Mouse (Mus musculus): ENCODE results near the gene Pkd1l2. TPM values are rescaled to one million over a fixed set of nuclear protein-coding genes. Genes with fewer than 3 reads are reported as not detected.

Pkd1l2 gene
- polyA plus RNA-seq, 2 experiments: not detected

- TF ChIP-seq EP300 (IDR thresholded peaks at IDR 0.05; ENCODE audit: low read depth) (no peak), CTCF (IDR thresholded peaks at IDR 0.05; ENCODE audit: low read depth) (no peak)
- 80% methylated on average over 10 of the region's 10 CpGs for WGBS (ENCODE audit: insufficient replicate concordance)
Measured at GRCm38 (mm10) chr8:117028686-117029085, 53.6 kb downstream of the Pkd1l2 start.

DNA sequence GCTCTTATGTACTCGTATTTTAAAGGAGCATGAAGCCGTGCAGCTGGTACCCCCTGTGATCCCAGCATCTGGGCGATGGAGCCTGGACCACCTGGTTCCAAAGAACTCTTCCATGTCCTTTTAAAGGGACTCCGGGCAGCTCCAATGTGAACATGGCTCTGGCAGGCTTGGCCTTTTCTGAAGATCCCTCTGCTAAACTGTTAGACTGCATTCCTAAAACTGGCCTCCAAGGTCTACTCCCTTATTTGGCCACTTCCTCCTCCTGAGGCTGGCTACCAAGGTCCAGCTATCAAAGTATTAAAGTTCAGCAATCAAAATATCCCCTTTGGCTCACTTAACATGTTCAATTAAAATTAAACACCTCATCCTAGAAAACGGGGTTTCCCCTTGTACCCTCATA is 54.6 kb downstream of the Pkd1l2 start:
- TF ChIP-seq CTCF (IDR thresholded peaks at IDR 0.05; ENCODE audit: low read depth): no peak
- no peak for TF ChIP-seq EP300 (IDR thresholded peaks at IDR 0.05; ENCODE audit: low read depth)
- no peak overlapping the region for H3K4me2 ChIP-seq (ENCODE audit: low read depth)
- ATAC-seq (ENCODE audit: insufficient read depth) (no peak), DNase-seq (ENCODE audit: low read depth in 3 of 3, low spot score in 3 of 3) (no peak)
- no peak overlapping the region for H3K4me3 ChIP-seq (ENCODE audit: insufficient read depth in 1 of 2, low read depth in 2 of 2, low read length in 2 of 2)
- H3K9me3 ChIP-seq (ENCODE audit: control insufficient read depth, low read length): no peaks in the 10 kb centered on the region
- WGBS (ENCODE audit: insufficient replicate concordance): 61% methylated on average over 5 of the region's 5 CpGs
- no peak overlapping the region for H3K9ac ChIP-seq (replicated peaks)
- H3K27me3 ChIP-seq (ENCODE audit: control insufficient read depth, insufficient read depth, low read length): no peaks in the 10 kb centered on the region
- no peak overlapping the region for H3K27ac ChIP-seq
- no peaks in the 10 kb centered on the region for H3K36me3 ChIP-seq (replicated peaks; ENCODE audit: control insufficient read depth, insufficient read depth, low read depth)
- H3K4me1 ChIP-seq (replicated peaks; ENCODE audit: control insufficient read depth in 2 of 2, insufficient read depth in 2 of 2, low read length in 1 of 2): peaks cover 0 to 1% of the 10 kb centered on the region in 2 experiments; a peak in 2 of 4 replicates

More at GRCm38 (mm10) chr8:117028686-117029085, 53.6 kb downstream of the Pkd1l2 start:
- DNase-seq (ENCODE audit: low read depth in 3 of 3, low spot score in 3 of 3): no peak
- no peak for ATAC-seq (ENCODE audit: insufficient read depth)
- Histone ChIP-seq H3K9me3 (ENCODE audit: control insufficient read depth, low read length) (no peaks in the 10 kb centered on the region), H3K36me3 (replicated peaks; ENCODE audit: control insufficient read depth, insufficient read depth, low read depth) (no peaks in the 10 kb centered on the region), H3K4me3 (ENCODE audit: insufficient read depth in 1 of 2, low read depth in 2 of 2, low read length in 2 of 2) (no peak overlapping the region), H3K27me3 (ENCODE audit: control insufficient read depth, insufficient read depth, low read length) (no peaks in the 10 kb centered on the region), H3K4me1 (replicated peaks; ENCODE audit: control insufficient read depth in 2 of 2, insufficient read depth in 2 of 2, low read length in 1 of 2) (peaks cover 0 to 2% of the 10 kb centered on the region in 2 experiments; a peak in 2 of 4 replicates), H3K27ac (no peak overlapping the region), H3K4me2 (ENCODE audit: low read depth) (no peak overlapping the region), H3K9ac (replicated peaks) (no peak overlapping the region)

DNA sequence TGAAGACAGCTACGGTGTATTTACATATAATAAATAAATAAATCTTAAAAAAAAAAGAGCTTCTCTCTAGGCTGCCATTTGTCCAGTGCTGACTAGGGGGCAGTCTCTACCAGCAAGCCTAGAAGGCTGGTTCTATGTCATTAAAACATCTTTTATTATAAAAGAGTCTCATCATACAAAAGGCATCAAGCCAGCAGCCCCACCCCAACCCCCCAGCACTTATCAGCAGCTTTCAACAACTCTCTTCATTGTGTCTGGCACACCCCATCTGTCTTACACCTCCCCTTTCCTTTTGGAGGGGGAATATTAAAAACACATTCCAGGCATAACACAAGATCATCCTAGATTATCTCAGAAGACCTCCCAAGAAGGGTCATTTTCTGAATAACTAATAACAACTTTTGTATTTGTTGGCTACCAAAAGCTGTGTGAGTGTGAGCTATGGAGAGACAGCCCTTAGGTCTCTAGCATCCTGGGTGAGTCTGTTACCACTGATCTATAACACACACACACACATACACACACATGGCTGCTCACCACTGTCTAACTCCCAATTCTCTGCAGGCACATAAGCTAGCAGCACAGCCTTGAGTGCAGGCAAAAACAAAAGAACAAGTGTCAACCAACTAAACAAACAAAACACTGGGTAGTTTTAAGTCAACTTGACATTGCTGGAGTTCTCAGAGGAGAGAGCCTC is 59.8 kb downstream of the Pkd1l2 start:
- Histone ChIP-seq H3K9me3 (ENCODE audit: control insufficient read depth, low read length) (no peaks in the 10 kb centered on the region), H3K36me3 (replicated peaks; ENCODE audit: control insufficient read depth, insufficient read depth, low read depth) (no peaks in the 10 kb centered on the region), H3K9ac (replicated peaks) (no peak overlapping the region), H3K4me2 (ENCODE audit: low read depth) (no peak overlapping the region), H3K4me1 (replicated peaks; ENCODE audit: control insufficient read depth in 2 of 2, insufficient read depth in 2 of 2, low read length in 1 of 2) (no peaks in the 10 kb centered on the region), H3K4me3 (ENCODE audit: insufficient read depth in 1 of 2, low read depth in 2 of 2, low read length in 2 of 2) (no peak overlapping the region), H3K27ac (no peak overlapping the region), H3K27me3 (ENCODE audit: control insufficient read depth, insufficient read depth, low read length) (no peaks in the 10 kb centered on the region)
- ATAC-seq (ENCODE audit: insufficient read depth) (no peak), DNase-seq (ENCODE audit: low read depth in 3 of 3, low spot score in 3 of 3) (no peak)
- WGBS (ENCODE audit: insufficient replicate concordance): 58% methylated on average over 1 of the region's 1 CpGs
- TF ChIP-seq EP300 (IDR thresholded peaks at IDR 0.05; ENCODE audit: low read depth) (no peak), CTCF (IDR thresholded peaks at IDR 0.05; ENCODE audit: low read depth) (no peak)

DNA sequence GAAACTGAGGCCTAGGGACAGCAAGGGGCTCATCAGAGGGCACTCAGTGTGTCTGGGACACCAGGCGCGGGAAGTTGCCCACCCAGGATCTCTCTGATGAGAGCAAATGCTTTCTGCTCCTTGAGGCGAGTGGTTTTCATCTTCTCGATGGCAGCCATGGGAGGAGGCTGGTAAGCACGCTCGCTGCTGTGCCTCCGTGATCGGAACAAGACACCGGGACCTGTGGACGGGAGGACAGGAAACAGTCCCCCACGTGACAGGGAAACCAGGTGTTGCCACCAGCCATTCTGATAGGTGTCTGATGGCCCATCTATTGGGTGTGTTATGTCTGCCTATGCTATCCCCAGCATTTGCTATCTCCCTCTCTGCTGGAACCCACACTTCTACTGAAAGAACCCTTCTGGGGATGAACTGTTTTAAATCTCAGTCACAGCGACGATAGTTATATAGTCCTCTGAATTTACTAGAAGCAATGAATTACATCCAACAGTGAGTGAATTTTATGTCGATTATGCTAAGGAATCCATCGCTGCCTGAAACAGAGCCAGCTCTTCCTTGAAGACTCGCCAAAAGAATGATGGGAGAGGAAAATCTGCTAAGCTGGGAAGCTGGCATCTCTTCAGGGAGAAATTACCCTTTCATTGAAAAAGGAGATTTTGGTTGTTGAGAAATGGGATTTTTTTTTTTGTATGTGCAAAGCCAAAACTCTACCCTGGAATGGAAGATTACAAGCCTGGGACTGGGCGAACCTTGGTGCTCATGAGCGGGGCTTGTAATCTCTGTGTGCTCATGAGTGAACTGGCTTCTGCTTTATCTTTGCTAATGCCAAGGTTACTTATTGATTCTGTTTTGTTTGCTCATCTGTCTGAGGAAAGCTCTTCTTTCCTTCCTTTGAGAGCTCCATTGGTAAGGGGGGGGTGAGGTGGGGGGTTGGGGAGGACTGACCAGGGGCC is 62.6 kb downstream of the Pkd1l2 start:
- no peak overlapping the region for H3K9ac ChIP-seq (replicated peaks)
- DNase-seq (ENCODE audit: low read depth in 3 of 3, low spot score in 3 of 3): no peak
- WGBS (ENCODE audit: insufficient replicate concordance): 66% methylated on average over 18 of the region's 18 CpGs

GRCm38 (mm10) chr8:117017896-117018295 is 64.4 kb downstream of the Pkd1l2 start:
- Histone ChIP-seq H3K4me3 (ENCODE audit: insufficient read depth in 1 of 2, low read depth in 2 of 2, low read length in 2 of 2) (no peak overlapping the region), H3K27ac (no peak overlapping the region), H3K4me1 (replicated peaks; ENCODE audit: control insufficient read depth in 2 of 2, insufficient read depth in 2 of 2, low read length in 1 of 2) (no peaks in the 10 kb centered on the region), H3K9ac (replicated peaks) (no peak overlapping the region), H3K4me2 (ENCODE audit: low read depth) (no peak overlapping the region), H3K36me3 (replicated peaks; ENCODE audit: control insufficient read depth, insufficient read depth, low read depth) (no peaks in the 10 kb centered on the region), H3K9me3 (ENCODE audit: control insufficient read depth, low read length) (no peaks in the 10 kb centered on the region), H3K27me3 (ENCODE audit: control insufficient read depth, insufficient read depth, low read length) (no peaks in the 10 kb centered on the region)
- no peak for TF ChIP-seq EP300 (IDR thresholded peaks at IDR 0.05; ENCODE audit: low read depth)
- TF ChIP-seq CTCF (IDR thresholded peaks at IDR 0.05; ENCODE audit: low read depth): no peak
- ATAC-seq (ENCODE audit: insufficient read depth): no peak
- no peak for DNase-seq (ENCODE audit: low read depth in 3 of 3, low spot score in 3 of 3)
- 73% methylated on average over 4 of the region's 4 CpGs for WGBS (ENCODE audit: insufficient replicate concordance)

More for the DNA sequence above, 62.6 kb downstream of the Pkd1l2 start:
- no peaks in the 10 kb centered on the region for H3K36me3 ChIP-seq (replicated peaks; ENCODE audit: control insufficient read depth, insufficient read depth, low read depth)
- H3K9me3 ChIP-seq (ENCODE audit: control insufficient read depth, low read length): no peaks in the 10 kb centered on the region
- no peak for TF ChIP-seq EP300 (IDR thresholded peaks at IDR 0.05; ENCODE audit: low read depth)
- no peak for TF ChIP-seq CTCF (IDR thresholded peaks at IDR 0.05; ENCODE audit: low read depth)
- no peak overlapping the region for H3K27ac ChIP-seq
- no peak for ATAC-seq (ENCODE audit: insufficient read depth)
- no peaks in the 10 kb centered on the region for H3K4me1 ChIP-seq (replicated peaks; ENCODE audit: control insufficient read depth in 2 of 2, insufficient read depth in 2 of 2, low read length in 1 of 2)
- no peak overlapping the region for H3K4me2 ChIP-seq (ENCODE audit: low read depth)
- no peak overlapping the region for H3K4me3 ChIP-seq (ENCODE audit: insufficient read depth in 1 of 2, low read depth in 2 of 2, low read length in 2 of 2)
- no peaks in the 10 kb centered on the region for H3K27me3 ChIP-seq (ENCODE audit: control insufficient read depth, insufficient read depth, low read length)
